Mouse (Mus musculus): ENCODE data around the gene Bad.

Gene Bad

DNA sequence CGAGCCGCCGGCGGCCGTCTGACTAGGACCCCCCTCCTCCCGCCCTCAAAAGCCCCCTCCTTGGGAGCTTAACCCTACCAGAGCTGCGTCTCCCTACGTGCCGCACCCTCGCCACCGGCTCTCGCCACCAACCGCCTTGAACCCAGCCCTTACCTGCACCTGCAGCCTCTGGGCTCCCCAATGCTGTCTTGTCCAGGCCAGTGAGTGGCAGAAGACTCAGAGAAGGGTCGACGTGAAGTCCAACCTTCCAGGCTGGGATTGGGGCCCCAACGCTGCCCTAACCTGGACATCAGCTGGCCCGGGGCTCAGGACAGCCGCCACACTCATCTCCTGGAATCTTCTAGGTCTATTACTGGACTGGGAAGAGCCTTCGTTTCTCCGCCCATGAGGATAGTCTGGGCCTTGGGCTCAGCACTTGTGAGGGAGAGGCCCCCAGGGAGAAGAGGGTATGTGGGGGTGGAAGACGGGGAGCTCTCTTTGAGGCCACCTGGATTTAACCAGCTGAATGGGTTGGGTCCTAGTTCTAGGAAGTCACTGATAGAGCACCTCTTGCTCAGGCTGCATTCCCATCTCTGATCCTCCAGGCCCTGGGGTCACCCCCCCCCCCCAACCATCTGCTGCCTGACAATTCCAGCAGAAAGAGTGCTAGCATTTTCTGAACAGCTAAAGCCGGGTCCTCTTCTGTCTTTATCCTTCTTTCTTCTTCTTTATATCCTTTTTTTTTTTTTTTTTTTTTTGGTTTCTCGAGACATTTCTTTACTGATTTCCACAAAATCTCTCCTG, 7.3 kb upstream of the Bad start, which contains the start of gene Kcnk4:
Gene Kcnk4, minus strand, starts transcription at position 321 of the 783 bp plus-strand sequence.
- in situ Hi-C loops (cut with MboI), result no loop called here

DNA sequence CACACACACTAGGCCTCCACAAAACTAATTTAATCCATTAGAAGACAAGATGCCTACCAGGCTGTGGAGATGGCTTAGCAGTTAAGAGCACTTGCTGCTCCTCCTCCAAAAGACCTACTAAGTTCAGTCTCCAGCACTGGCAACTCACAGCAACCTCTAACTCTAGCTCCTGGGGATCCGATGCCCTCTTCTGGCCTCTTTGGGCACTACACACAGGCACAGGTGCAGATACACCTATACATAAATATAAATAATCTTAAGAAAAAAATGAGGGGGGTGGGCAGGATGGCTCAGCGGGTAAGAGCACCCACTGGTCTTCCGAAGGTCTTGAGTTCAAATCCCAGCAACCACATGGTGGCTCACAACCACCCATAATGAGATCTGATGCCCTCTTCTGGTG, 5.4 kb upstream of the Bad start:
- in situ Hi-C loops (cut with MboI), result no loop called here

- in situ Hi-C loops (cut with MboI), result no loop called here
These were observed 3.9 kb upstream of the Bad start for GRCm38 (mm10) chr19:6937541-6938465.

GRCm38 (mm10) chr19:6939106-6940002, 2.3 kb upstream of the Bad start:
- in situ Hi-C loops (cut with MboI), result no loop called here

GRCm38 (mm10) chr19:6940396-6941351, 987 bp upstream of the Bad start:
- in situ Hi-C loops (cut with MboI), result no loop called here

GRCm38 (mm10) chr19:6942249-6942691, 609 bp downstream of the Bad start, which contains the start of gene Gpr137:
Gene Gpr137, minus strand, starts transcription at chr19:6942480.
- in situ Hi-C loops (cut with MboI), result no loop called here

DNA sequence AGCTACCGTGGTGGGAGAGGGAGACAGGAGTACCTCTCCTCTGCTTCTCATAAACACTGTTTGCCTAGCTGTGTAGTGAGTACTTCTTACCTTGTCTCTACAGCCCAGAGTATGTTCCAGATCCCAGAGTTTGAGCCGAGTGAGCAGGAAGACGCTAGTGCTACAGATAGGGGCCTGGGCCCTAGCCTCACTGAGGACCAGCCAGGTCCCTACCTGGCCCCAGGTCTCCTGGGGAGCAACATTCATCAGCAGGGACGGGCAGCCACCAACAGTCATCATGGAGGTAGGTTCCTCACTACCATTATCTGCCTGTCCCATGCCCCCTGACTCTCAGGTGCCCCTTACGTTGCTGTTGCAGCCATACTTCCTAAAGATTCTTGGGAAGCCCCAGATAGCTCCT, 1.1 kb downstream of the Bad start:
- in situ Hi-C loops (cut with MboI), result no loop called here

- in situ Hi-C loops (cut with MboI), result no loop called here
These were observed 2.0 kb downstream of the Bad start for GRCm38 (mm10) chr19:6943709-6944108.

DNA sequence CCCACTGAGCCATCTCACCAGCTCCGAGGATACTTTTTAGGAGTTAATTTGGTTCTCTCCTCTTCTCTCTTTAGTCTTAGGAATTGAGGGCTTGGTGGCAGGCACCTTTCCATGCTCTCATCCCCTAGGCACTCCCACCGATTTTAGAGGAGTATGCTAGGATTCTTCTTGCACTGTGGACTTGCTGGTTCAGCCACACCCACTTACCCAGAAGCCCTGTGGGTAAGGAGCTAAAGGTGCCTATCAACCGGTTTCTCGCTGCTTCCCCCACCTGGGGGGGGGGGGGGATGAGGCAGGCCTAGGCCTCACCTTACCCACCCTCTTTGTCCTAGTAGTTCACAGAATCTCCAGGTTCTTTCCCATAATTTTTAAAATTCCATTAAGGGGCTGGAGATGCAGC, 6.1 kb downstream of the Bad start:
- in situ Hi-C loops (cut with MboI), result no loop called here

GRCm38 (mm10) chr19:6948186-6948585, 6.5 kb downstream of the Bad start:
- in situ Hi-C loops (cut with MboI), result no loop called here

GRCm38 (mm10) chr19:6949532-6949931, 7.9 kb downstream of the Bad start:
- in situ Hi-C loops (cut with MboI), result no loop called here

GRCm38 (mm10) chr19:6949951-6950350, 8.3 kb downstream of the Bad start:
- in situ Hi-C loops (cut with MboI), result no loop called here

GRCm38 (mm10) chr19:6950613-6951153, 9.0 kb downstream of the Bad start:
- in situ Hi-C loops (cut with MboI), result no loop called here

GRCm38 (mm10) chr19:6951381-6951968, 9.8 kb downstream of the Bad start:
- in situ Hi-C loops (cut with MboI), result no loop called here

- in situ Hi-C loops (cut with MboI), result no loop called here
These were observed 10.5 kb downstream of the Bad start for GRCm38 (mm10) chr19:6951994-6952711.

DNA sequence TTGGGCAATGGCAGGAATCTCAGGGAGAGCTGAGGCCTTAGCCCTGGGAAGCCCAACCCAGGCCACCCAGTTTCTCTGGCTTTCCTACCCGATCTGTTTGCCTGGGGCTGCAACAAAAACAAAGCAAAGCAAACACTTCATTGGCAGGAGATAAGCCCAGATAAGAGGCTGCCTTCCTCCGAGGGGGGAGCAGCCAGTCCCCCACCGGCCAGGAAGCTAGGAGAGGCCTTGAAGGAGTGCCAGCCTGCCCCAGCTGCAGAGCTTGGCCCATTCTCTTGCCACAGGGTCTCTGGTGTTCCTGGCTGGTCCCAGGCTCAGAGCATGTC, 11.0 kb downstream of the Bad start:
- in situ Hi-C loops (cut with MboI), result no loop called here

DNA sequence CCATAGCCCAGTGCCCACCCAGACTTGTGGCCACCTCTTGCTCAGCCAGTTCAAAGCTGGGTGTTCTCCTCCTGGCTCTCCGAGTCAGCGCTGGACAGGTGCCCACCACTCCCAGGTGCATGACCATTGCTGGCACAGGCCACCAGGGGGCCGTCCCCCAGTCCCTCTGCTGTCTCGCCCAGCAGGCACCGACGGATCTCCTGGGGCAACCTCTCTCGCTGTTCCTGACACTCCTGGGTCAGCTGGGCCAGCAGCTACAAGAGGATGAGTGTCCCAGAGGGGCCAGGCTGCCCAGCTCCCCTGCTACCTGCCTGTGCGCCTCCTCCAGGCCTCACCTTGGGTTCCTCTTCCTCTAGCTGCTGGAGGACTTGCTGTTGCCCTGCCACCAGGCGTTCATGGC, 12.4 kb downstream of the Bad start:
- in situ Hi-C loops (cut with MboI), result no loop called here

DNA sequence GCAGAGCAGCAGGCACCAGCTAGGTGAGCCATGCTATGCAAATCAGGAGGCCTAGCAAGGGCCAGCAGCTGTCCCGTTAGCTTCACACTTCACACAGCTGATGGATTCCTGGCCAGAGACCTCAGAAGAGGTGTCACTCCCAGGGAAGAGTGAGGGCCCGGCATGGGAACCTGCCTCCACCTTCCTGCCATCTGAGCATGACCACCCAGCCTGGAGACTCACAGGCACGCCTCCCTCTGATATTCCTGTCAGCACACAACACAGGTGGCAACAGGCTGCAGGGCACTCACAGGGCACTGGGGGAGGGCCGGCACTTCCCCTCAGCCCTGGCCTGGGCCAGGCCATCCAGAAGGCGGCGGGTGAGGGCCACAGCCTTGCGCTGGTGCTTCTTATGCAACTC, 13.8 kb downstream of the Bad start:
- in situ Hi-C loops (cut with MboI), result no loop called here

DNA sequence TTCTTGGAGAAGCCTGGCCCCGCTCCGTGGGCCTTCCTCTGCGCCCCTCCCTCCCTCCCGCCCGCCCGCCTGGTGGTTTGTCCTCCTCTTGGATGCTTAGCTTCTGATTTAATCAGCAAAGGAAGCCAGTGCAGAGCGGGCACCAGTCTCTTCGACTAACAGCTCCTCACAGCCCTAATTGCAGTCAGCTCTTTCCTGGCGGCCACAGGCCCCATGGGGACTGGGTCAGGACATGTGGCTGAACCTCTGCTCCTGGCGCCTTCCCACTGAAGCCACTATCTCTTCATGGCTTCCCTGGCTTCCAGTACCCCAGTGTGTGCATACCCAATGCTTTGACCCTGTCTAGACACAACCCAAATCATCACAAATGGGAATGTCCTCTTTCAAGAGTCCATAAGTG, 14.8 kb downstream of the Bad start:
- in situ Hi-C loops (cut with MboI), result no loop called here

Measured in mature B cell (primary cell).